Mouse (Mus musculus) adrenal gland, adult (tissue): ENCODE measurements around the gene Fgf18.

ENCODE experiments used
- DNase-seq, 2 experiments: peaks; one replicate each; pipeline ENCODE4 v3.0.0; 2022 to 2023; ENCODE audit warnings: low spot score in 1 of 2; ENCODE audit not compliant: inconsistent age in 2 of 2

Fgf18 gene

GRCm38 (mm10) chr11:33119116-33119515, 28.1 kb downstream of the Fgf18 start:
- DNase-seq, result no peak

GRCm38 (mm10) chr11:33118480-33118879, 28.7 kb downstream of the Fgf18 start:
- DNase-seq, result no peak

- no peak for DNase-seq
These were observed 31.4 kb downstream of the Fgf18 start for GRCm38 (mm10) chr11:33115796-33116195.

GRCm38 (mm10) chr11:33112407-33112806, 34.8 kb downstream of the Fgf18 start:
- DNase-seq, result peak in 1 of 2 experiments; percentile 11

- DNase-seq, result no peak
These were observed 37.1 kb downstream of the Fgf18 start for GRCm38 (mm10) chr11:33110111-33110510.

- DNase-seq, result no peak
These were observed 39.7 kb downstream of the Fgf18 start for GRCm38 (mm10) chr11:33107540-33107939.

- no peak for DNase-seq
These were observed 42.3 kb downstream of the Fgf18 start for GRCm38 (mm10) chr11:33104911-33105316.

- DNase-seq, result peak; percentile 52 to 78
These were observed 43.8 kb downstream of the Fgf18 start for GRCm38 (mm10) chr11:33103291-33103943.

GRCm38 (mm10) chr11:33100027-33100507, 47.1 kb downstream of the Fgf18 start:
- DNase-seq, result no peak

- no peak for DNase-seq
These were observed 47.8 kb downstream of the Fgf18 start for GRCm38 (mm10) chr11:33099425-33099824.

GRCm38 (mm10) chr11:33098446-33098845, 48.8 kb downstream of the Fgf18 start:
- DNase-seq, result peak; percentile 14 to 43

GRCm38 (mm10) chr11:33097855-33098254, 49.3 kb downstream of the Fgf18 start:
- DNase-seq, result peak; percentile 34 to 78

GRCm38 (mm10) chr11:33089856-33090255, 57.3 kb downstream of the Fgf18 start:
- DNase-seq, result no peak

GRCm38 (mm10) chr11:33088181-33088580, 59.0 kb downstream of the Fgf18 start:
- DNase-seq, result no peak

GRCm38 (mm10) chr11:33086046-33086445, 61.2 kb downstream of the Fgf18 start:
- DNase-seq, result no peak

- no peak for DNase-seq
These were observed 61.7 kb downstream of the Fgf18 start for GRCm38 (mm10) chr11:33085514-33085913.

- DNase-seq, result no peak
These were observed 62.1 kb downstream of the Fgf18 start for GRCm38 (mm10) chr11:33085054-33085453.

- no peak for DNase-seq
These were observed 63.2 kb downstream of the Fgf18 start for GRCm38 (mm10) chr11:33084041-33084440.

GRCm38 (mm10) chr11:33081175-33081574, 66.0 kb downstream of the Fgf18 start:
- no peak for DNase-seq

GRCm38 (mm10) chr11:33080046-33080808, 67.0 kb downstream of the Fgf18 start:
- no peak for DNase-seq

GRCm38 (mm10) chr11:33079424-33079823, 67.8 kb downstream of the Fgf18 start:
- DNase-seq, result no peak

- no peak for DNase-seq
These were observed 69.2 kb downstream of the Fgf18 start for GRCm38 (mm10) chr11:33078036-33078435.
